Mouse (Mus musculus) intestine, postnatal 0 days (tissue): ENCODE results near the gene Tex46. TPM values are rescaled to one million over a fixed set of nuclear protein-coding genes. Genes with fewer than 3 reads are reported as not detected.
A peak's percentile ranks its signal among the peaks of the same experiment; 100 is the strongest.

Source experiments
- ATAC-seq: fragments of 200-750 bp; cut with Nextera tagmentation; 2 replicates; pipeline ENCODE4 v1.8.0; 2017; ENCODE audit warnings: mild to moderate bottlenecking, moderate TSS enrichment, moderate library complexity
- H3K27ac ChIP-seq: fragments of 300-500 bp; sonication (generic); 2 replicates; pipeline ENCODE4 v1.5.1; 2014; ENCODE audit warnings: mild to moderate bottlenecking, low read depth, low read length, moderate library complexity
- H3K27me3 ChIP-seq: fragments of 300-500 bp; sonication (generic); replicated peaks from 2 replicates; pipeline ENCODE4 v1.6.1; 2014; ENCODE audit warnings: low read length, mixed read lengths; ENCODE audit not compliant: control insufficient read depth, insufficient read depth
- H3K36me3 ChIP-seq: fragments of 300-500 bp; sonication (generic); 2 replicates; pipeline ENCODE4 v1.6.1; 2014; ENCODE audit warnings: mild to moderate bottlenecking, moderate library complexity; ENCODE audit not compliant: control insufficient read depth, insufficient read depth
- H3K4me1 ChIP-seq: fragments of 300-500 bp; sonication (generic); replicated peaks from 2 replicates; pipeline ENCODE4 v1.6.1; 2014; ENCODE audit warnings: antibody characterized with exemption, low read length, mixed read lengths; ENCODE audit not compliant: control insufficient read depth, insufficient read depth
- H3K4me2 ChIP-seq: fragments of 300-500 bp; sonication (generic); replicated peaks from 2 replicates; pipeline ENCODE4 v1.6.1; 2014; ENCODE audit warnings: low read depth, mild to moderate bottlenecking, moderate library complexity
- H3K4me3 ChIP-seq: fragments of 300-500 bp; sonication (generic); 2 replicates; pipeline ENCODE4 v1.5.1; 2014; ENCODE audit warnings: low read depth, low read length
- H3K9ac ChIP-seq: fragments of 300-500 bp; sonication (generic); 2 replicates; pipeline ENCODE4 v1.6.1; 2014; ENCODE audit warnings: mild to moderate bottlenecking, low read depth, low read length
- H3K9me3 ChIP-seq: fragments of 300-500 bp; sonication (generic); 2 replicates; pipeline ENCODE4 v1.6.1; 2016; ENCODE audit warnings: mixed run types; ENCODE audit not compliant: control insufficient read depth
- CTCF ChIP-seq: sonication (generic); IDR thresholded peaks from 2 replicates; pipeline ENCODE4 v1.5.1; 2016; ENCODE audit warnings: low read depth, mild to moderate bottlenecking, control low read depth, antibody characterized with exemption, moderate library complexity
- WGBS: fragments of 180-500 bp; shearing (Covaris S2); extraction: QIAGEN DNeasy Blood & Tissue Kit; methylation state at CpG from one replicate; pipeline ENCODE4 v1.1.7; 2014; 5-methylcytosine and 5-hydroxymethylcytosine counted together
- polyA plus RNA-seq: library from polyadenylated mRNA; unstranded; fragments of >200 nt; fragmentation: Nextera tagmentation; extraction: Ambion mirVana; gene quantifications from 2 replicates; pipeline ENCODE4 v1.2.1, GENCODE M21; 2015

Gene Tex46
- polyA plus RNA-seq, 1 experiment from 2014 or later: not detected

DNA sequence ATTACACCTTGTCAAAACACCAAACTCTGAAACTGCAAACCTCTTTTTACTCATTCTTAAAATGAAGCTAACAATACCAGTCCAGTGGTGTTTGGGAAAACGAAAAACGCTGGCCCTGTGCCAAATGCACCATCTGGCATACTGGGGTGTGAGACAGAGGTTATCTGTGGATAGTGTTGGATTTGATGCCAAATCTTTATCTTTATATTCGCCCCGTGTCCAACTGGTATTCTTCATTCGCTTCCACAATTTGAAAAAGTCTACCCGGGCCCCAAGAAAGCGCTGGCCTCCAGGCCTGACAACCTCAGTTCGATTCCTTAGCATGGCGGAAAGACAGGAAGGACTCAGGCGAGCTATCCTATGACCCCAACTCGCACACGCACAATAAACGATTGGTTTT is 8.8 kb upstream of the Tex46 start:
- peak overlapping the region; percentile 99; the same call in 1 of the 2 replicates for H3K9ac ChIP-seq
- WGBS: under 1% methylated on average over 13 of the region's 13 CpGs
- no peaks in the 10 kb centered on the region for H3K27me3 ChIP-seq
- ATAC-seq: no peak
- 0 out of 2 replicates have a peak, but pooled peaks cover 5% of the 10 kb centered on the region for H3K4me1 ChIP-seq
- no peak for TF ChIP-seq CTCF
- H3K4me3 ChIP-seq: peak overlapping the region; percentile 98
- H3K27ac ChIP-seq: peak overlapping the region; percentile 94; the same call in 1 of the 2 replicates
- H3K36me3 ChIP-seq: no peaks in the 10 kb centered on the region
- no peaks in the 10 kb centered on the region for H3K9me3 ChIP-seq
- H3K4me2 ChIP-seq: peak overlapping the region; percentile 66

DNA sequence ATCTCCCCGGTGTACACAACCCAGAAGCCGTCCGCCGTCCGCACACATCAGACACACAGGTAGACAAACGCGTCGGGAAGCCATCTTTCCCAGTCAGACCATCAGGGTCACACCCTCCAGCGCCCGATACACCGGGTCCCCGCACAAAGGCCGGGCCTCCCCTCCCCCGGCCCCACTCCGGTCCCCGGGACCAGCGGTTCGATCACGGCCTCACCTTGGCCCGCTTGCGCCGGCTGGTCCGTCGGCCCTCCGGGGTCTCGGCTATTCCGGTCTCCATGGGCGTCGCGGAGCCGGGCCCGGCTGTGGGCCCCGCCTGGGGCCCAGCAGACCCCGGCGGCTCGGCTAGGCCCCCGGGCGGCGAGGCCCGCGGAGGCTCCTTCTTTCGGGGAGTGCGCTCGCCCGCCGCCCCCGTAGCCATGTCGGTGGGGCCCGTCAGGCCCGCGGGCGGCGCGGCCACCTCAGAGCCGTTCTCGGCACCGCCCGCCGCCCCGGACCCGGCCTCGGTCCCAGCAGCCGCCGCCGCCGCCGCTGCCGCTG is 8.2 kb upstream of the Tex46 start:
- H3K4me3 ChIP-seq: peak overlapping the region; percentile 98
- peak overlapping the region; percentile 94 for H3K27ac ChIP-seq
- no peaks in the 10 kb centered on the region for H3K36me3 ChIP-seq
- ATAC-seq: peak; percentile 53
- H3K4me2 ChIP-seq: peak overlapping the region; percentile 66
- H3K4me1 ChIP-seq: 0 out of 2 replicates have a peak, but pooled peaks cover 5% of the 10 kb centered on the region
- no peaks in the 10 kb centered on the region for H3K9me3 ChIP-seq
- under 1% methylated on average over 45 of the region's 68 CpGs for WGBS
- peak overlapping the region; percentile 99 for H3K9ac ChIP-seq
- no peak for TF ChIP-seq CTCF
- H3K27me3 ChIP-seq: no peaks in the 10 kb centered on the region

DNA sequence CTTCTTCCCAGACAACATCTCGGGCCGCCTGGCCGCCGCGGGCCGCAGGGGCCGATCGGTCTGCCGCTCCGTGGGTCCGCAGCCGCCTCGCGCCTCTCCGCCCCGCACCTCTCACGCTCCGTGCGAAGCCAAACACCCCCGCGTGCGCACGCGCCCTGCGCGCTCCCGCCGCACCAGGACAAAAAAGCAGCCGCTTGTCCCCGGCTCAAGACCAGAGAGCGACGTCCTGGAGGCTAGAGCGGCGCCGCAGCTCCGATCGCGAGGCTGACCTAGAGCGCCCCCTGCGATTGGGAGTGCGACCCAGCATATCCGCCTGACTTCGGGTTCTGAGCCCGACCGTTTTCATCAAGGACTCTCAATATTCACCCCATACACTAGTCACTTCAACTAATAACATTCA is 7.7 kb upstream of the Tex46 start, which contains the start of gene Kdm1a:
Gene Kdm1a, minus strand, starts transcription at position 156 of the 400 bp plus-strand sequence.
- peak; percentile 84 for ATAC-seq
- Histone ChIP-seq H3K9ac (peak within 1 kb of the TSS; percentile 99), H3K4me1 (0 out of 2 replicates have a peak, but pooled peaks cover 5% of the 10 kb centered on the region), H3K27me3 (no peaks in the 10 kb centered on the region), H3K27ac (peak within 1 kb of the TSS; percentile 94), H3K9me3 (no peaks in the 10 kb centered on the region), H3K4me3 (peak within 1 kb of the TSS; percentile 98), H3K4me2 (peak within 1 kb of the TSS; percentile 66), H3K36me3 (no peaks in the 10 kb centered on the region)
- WGBS: 0% methylated on average over 44 of the region's 45 CpGs
- TF ChIP-seq CTCF: peak; percentile 99

DNA sequence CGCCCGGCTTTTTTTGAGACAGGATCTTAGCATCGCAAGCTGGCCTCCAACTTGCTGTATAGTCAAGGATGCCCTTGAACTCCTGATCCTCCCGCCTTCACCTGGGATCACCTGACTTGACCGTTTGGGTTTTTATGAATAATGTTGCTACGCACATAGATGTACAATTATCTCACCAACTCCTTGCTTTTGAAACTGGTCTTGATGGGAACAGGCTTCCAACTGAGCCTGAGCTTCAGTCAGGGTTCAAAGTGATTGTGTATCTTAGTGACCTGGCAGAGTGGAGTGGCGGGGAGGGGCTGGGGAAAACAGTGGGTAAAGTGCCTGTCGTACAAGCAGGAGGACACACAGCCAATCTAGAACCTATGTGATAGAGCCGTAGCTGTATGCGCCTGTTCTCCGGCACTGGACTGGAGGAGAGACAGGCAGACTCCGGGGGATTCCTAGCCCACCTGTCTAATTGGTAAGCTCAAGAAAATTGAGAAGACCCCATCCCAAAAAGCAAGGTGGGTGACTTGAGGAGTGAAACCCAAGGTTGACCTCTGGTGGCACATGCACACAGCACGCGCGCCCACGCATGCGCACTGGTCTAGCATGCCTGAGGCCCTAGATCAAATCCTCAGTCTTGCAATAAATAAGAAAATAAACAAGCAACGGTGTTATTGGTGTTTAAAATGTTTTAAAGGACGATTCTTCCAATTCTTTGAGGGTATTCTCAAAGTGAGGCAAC is 4.3 kb upstream of the Tex46 start:
- WGBS: 88% methylated on average over 19 of the region's 19 CpGs
- no peak for TF ChIP-seq CTCF
- H3K4me2 ChIP-seq: no peak overlapping the region
- H3K4me1 ChIP-seq: 0 out of 2 replicates have a peak, but pooled peaks cover 2% of the 10 kb centered on the region
- no peaks in the 10 kb centered on the region for H3K27me3 ChIP-seq
- H3K4me3 ChIP-seq: no peak overlapping the region
- H3K9me3 ChIP-seq: no peaks in the 10 kb centered on the region
- H3K9ac ChIP-seq: no peak overlapping the region
- H3K36me3 ChIP-seq: no peaks in the 10 kb centered on the region
- ATAC-seq: no peak
- H3K27ac ChIP-seq: no peak overlapping the region

DNA sequence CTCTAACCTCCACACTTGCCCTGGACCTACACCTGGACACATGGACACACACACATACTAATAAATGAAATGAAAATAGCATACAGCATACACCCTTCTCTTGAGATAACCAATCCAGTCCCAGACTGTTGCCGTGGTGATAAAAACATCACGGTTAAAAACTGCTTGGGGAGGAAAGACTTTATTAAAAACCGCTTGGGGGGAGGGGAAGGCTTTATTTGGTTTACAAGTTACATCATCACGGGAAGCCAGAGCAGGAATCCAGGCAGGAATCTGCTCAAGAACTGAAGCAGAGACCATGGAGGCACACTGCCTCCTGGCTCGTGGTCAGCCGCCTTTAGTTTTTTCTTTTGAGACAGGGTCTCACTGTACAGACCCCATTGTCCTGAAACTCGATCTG is 3.4 kb downstream of the Tex46 start:
- no peak for TF ChIP-seq CTCF
- Histone ChIP-seq H3K4me3 (no peak overlapping the region), H3K36me3 (no peaks in the 10 kb centered on the region), H3K27me3 (no peaks in the 10 kb centered on the region), H3K4me2 (no peak overlapping the region), H3K27ac (no peak overlapping the region), H3K9me3 (no peaks in the 10 kb centered on the region), H3K4me1 (no peaks in the 10 kb centered on the region), H3K9ac (no peak overlapping the region)
- 58% methylated on average over 7 of the region's 7 CpGs for WGBS
- ATAC-seq: no peak

DNA sequence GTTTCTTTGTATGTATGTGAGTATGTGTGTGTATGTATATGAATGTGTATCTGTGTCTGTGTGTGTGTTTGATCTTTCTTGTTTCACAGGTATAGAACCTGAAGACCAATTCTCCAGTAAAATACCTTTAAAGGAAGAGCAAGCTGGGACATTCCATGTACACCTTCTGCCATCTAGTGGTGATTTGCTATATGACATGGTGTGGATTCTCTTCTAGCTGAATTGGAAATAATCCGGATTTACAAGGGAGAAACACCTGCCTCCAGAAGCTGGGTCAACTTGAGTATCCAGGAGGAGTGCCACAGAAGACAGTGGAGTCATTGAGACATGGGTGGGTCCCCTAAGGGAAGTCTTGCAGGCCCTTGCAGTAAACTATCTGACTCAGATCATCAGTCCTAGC is 11.1 kb downstream of the Tex46 start:
- peak; percentile 94 for TF ChIP-seq CTCF
- Histone ChIP-seq H3K4me3 (no peak overlapping the region), H3K4me1 (no peaks in the 10 kb centered on the region), H3K9ac (no peak overlapping the region), H3K36me3 (no peaks in the 10 kb centered on the region), H3K4me2 (no peak overlapping the region), H3K27ac (no peak overlapping the region), H3K27me3 (no peaks in the 10 kb centered on the region), H3K9me3 (no peaks in the 10 kb centered on the region)
- no peak for ATAC-seq
- WGBS: 0% methylated on average over 1 of the region's 1 CpGs
